Mouse (Mus musculus): Measurements from ENCODE around the gene 3110082I17Rik. TPM values are rescaled to one million over a fixed set of nuclear protein-coding genes. Genes with fewer than 3 reads are reported as not detected.

Gene 3110082I17Rik
- total and polyA plus RNA-seq, 2 experiments, result 1.6 to 7.4 TPM

GRCm38 (mm10) chr5:139373126-139373525 lies 87.2 kb downstream of the 3110082I17Rik start:
- TF ChIP-seq POLR2A (IDR thresholded peaks at IDR 0.05; ENCODE audit: extremely low read depth, insufficient read depth, low read length) (no peak), CTCF (IDR thresholded peaks at IDR 0.05; ENCODE audit: low read depth, low read length) (no peak)
- 34% methylated on average over 3 of the region's 3 CpGs for WGBS
- Histone ChIP-seq H3K4me3 (ENCODE audit: insufficient read depth, low read depth, low read length) (no peak overlapping the region), H3K27ac (replicated peaks; ENCODE audit: insufficient read depth, low read depth, low read length) (peak overlapping the region; percentile 77), H3K4me1 (ENCODE audit: control insufficient read depth, insufficient read depth, low read length) (peaks cover 53% of the 10 kb centered on the region), H3K36me3 (ENCODE audit: control insufficient read depth, insufficient read depth, low read length) (no peaks in the 10 kb centered on the region), H3K79me2 (ENCODE audit: control insufficient read depth, insufficient read depth, low read length) (peaks cover 3% of the 10 kb centered on the region; the same call in 1 of the 2 replicates), H3K27me3 (ENCODE audit: control insufficient read depth, insufficient read depth, low read length) (no peaks in the 10 kb centered on the region), H3K9ac (ENCODE audit: low read depth, low read length) (no peak overlapping the region)
- peak; percentile 65 for DNase-seq (ENCODE audit: extremely low read depth, low read depth, low spot score)

GRCm38 (mm10) chr5:139371631-139372401 lies 88.5 kb downstream of the 3110082I17Rik start:
- no peak; the same call in 1 of the 2 replicates for TF ChIP-seq CTCF (IDR thresholded peaks at IDR 0.05; ENCODE audit: low read depth, low read length)
- TF ChIP-seq POLR2A (IDR thresholded peaks at IDR 0.05; ENCODE audit: extremely low read depth, insufficient read depth, low read length), result peak; percentile 93
- H3K27ac ChIP-seq (replicated peaks; ENCODE audit: insufficient read depth, low read depth, low read length), result peak overlapping the region; percentile 77
- peaks cover 3% of the 10 kb centered on the region; the same call in 1 of the 2 replicates for H3K79me2 ChIP-seq (ENCODE audit: control insufficient read depth, insufficient read depth, low read length)
- no peaks in the 10 kb centered on the region for H3K36me3 ChIP-seq (ENCODE audit: control insufficient read depth, insufficient read depth, low read length)
- peaks cover 62% of the 10 kb centered on the region for H3K4me1 ChIP-seq (ENCODE audit: control insufficient read depth, insufficient read depth, low read length)
- H3K27me3 ChIP-seq (ENCODE audit: control insufficient read depth, insufficient read depth, low read length), result no peaks in the 10 kb centered on the region
- WGBS, result under 1% methylated on average over 39 of the region's 39 CpGs
- DNase-seq (ENCODE audit: extremely low read depth, low read depth, low spot score), result peak; percentile 91
- peak overlapping the region; percentile 52 for H3K4me3 ChIP-seq (ENCODE audit: insufficient read depth, low read depth, low read length)
- H3K9ac ChIP-seq (ENCODE audit: low read depth, low read length), result peak overlapping the region; percentile 68

GRCm38 (mm10) chr5:139371118-139371517 lies 89.2 kb downstream of the 3110082I17Rik start:
- DNase-seq (ENCODE audit: extremely low read depth, low read depth, low spot score), result peak; percentile 74
- H3K9ac ChIP-seq (ENCODE audit: low read depth, low read length), result peak overlapping the region; percentile 68
- H3K79me2 ChIP-seq (ENCODE audit: control insufficient read depth, insufficient read depth, low read length), result peaks cover 3% of the 10 kb centered on the region; the same call in 1 of the 2 replicates
- H3K36me3 ChIP-seq (ENCODE audit: control insufficient read depth, insufficient read depth, low read length), result no peaks in the 10 kb centered on the region
- H3K27me3 ChIP-seq (ENCODE audit: control insufficient read depth, insufficient read depth, low read length), result no peaks in the 10 kb centered on the region
- H3K4me1 ChIP-seq (ENCODE audit: control insufficient read depth, insufficient read depth, low read length), result peaks cover 67% of the 10 kb centered on the region
- peak overlapping the region; percentile 77 for H3K27ac ChIP-seq (replicated peaks; ENCODE audit: insufficient read depth, low read depth, low read length)
- H3K4me3 ChIP-seq (ENCODE audit: insufficient read depth, low read depth, low read length), result no peak overlapping the region; the same call in 1 of the 2 replicates
- 0 out of 2 replicates have a peak, but pooled peaks have one; percentile 5 for TF ChIP-seq POLR2A (IDR thresholded peaks at IDR 0.05; ENCODE audit: extremely low read depth, insufficient read depth, low read length)
- no peak for TF ChIP-seq CTCF (IDR thresholded peaks at IDR 0.05; ENCODE audit: low read depth, low read length)
- 14% methylated on average over 5 of the region's 5 CpGs for WGBS

- no peak for DNase-seq (ENCODE audit: extremely low read depth, low read depth, low spot score)
- Histone ChIP-seq H3K4me1 (ENCODE audit: control insufficient read depth, insufficient read depth, low read length) (peaks cover 72% of the 10 kb centered on the region), H3K27ac (replicated peaks; ENCODE audit: insufficient read depth, low read depth, low read length) (peak overlapping the region; percentile 77), H3K79me2 (ENCODE audit: control insufficient read depth, insufficient read depth, low read length) (peaks cover 3% of the 10 kb centered on the region; the same call in 1 of the 2 replicates), H3K9ac (ENCODE audit: low read depth, low read length) (peak overlapping the region; percentile 68), H3K36me3 (ENCODE audit: control insufficient read depth, insufficient read depth, low read length) (no peaks in the 10 kb centered on the region), H3K27me3 (ENCODE audit: control insufficient read depth, insufficient read depth, low read length) (no peaks in the 10 kb centered on the region), H3K4me3 (ENCODE audit: insufficient read depth, low read depth, low read length) (no peak overlapping the region)
- 42% methylated on average over 6 of the region's 6 CpGs for WGBS
- TF ChIP-seq POLR2A (IDR thresholded peaks at IDR 0.05; ENCODE audit: extremely low read depth, insufficient read depth, low read length), result no peak
- TF ChIP-seq CTCF (IDR thresholded peaks at IDR 0.05; ENCODE audit: low read depth, low read length), result no peak
Observed at GRCm38 (mm10) chr5:139370336-139370735, 90.0 kb downstream of the 3110082I17Rik start.

- peak; percentile 89 for DNase-seq (ENCODE audit: extremely low read depth, low read depth, low spot score)
- Histone ChIP-seq H3K4me1 (ENCODE audit: control insufficient read depth, insufficient read depth, low read length) (peaks cover 68% of the 10 kb centered on the region), H3K4me3 (ENCODE audit: insufficient read depth, low read depth, low read length) (no peak overlapping the region), H3K27me3 (ENCODE audit: control insufficient read depth, insufficient read depth, low read length) (no peaks in the 10 kb centered on the region), H3K79me2 (ENCODE audit: control insufficient read depth, insufficient read depth, low read length) (peaks cover 3% of the 10 kb centered on the region; the same call in 1 of the 2 replicates), H3K9ac (ENCODE audit: low read depth, low read length) (peak overlapping the region; percentile 6), H3K27ac (replicated peaks; ENCODE audit: insufficient read depth, low read depth, low read length) (peak overlapping the region; percentile 77), H3K36me3 (ENCODE audit: control insufficient read depth, insufficient read depth, low read length) (no peaks in the 10 kb centered on the region)
- WGBS, result 23% methylated on average over 11 of the region's 11 CpGs
- 0 out of 2 replicates have a peak, but pooled peaks have one; percentile 23 for TF ChIP-seq POLR2A (IDR thresholded peaks at IDR 0.05; ENCODE audit: extremely low read depth, insufficient read depth, low read length)
- no peak for TF ChIP-seq CTCF (IDR thresholded peaks at IDR 0.05; ENCODE audit: low read depth, low read length)
Observed at GRCm38 (mm10) chr5:139368638-139369320, 91.5 kb downstream of the 3110082I17Rik start.
